Mouse (Mus musculus): ENCODE data around the gene Nkain1. TPM values are rescaled to one million over a fixed set of nuclear protein-coding genes. Genes with fewer than 3 reads are reported as not detected.

Nkain1 gene
- polyA plus RNA-seq, 1 experiment from 2014 or later = 0.17 TPM

Other genes starting within 250 kb of the Nkain1 start
- gene Zcchc17, start 214.2 kb downstream of the Nkain1 start, polyA plus RNA-seq (2015; fragmentation: Nextera tagmentation; extraction: Ambion mirVana) = 96.6 and 104 TPM in 2 replicates
- gene Snrnp40, start 214.0 kb downstream of the Nkain1 start, polyA plus RNA-seq (2015; fragmentation: Nextera tagmentation; extraction: Ambion mirVana) = 152 and 156 TPM in 2 replicates
- gene Pum1, start 89.1 kb upstream of the Nkain1 start, polyA plus RNA-seq (2015; fragmentation: Nextera tagmentation; extraction: Ambion mirVana) = 43.8 and 48.5 TPM in 2 replicates
- gene Sdc3, start 218.4 kb upstream of the Nkain1 start, polyA plus RNA-seq (2015; fragmentation: Nextera tagmentation; extraction: Ambion mirVana) = 4.8 and 5.1 TPM in 2 replicates

Measured in thymus, postnatal 0 days (tissue).